Mouse (Mus musculus): Measurements from ENCODE around the gene Tspan18.

Tspan18 gene

GRCm38 (mm10) chr2:93291186-93291926 is 42.9 kb downstream of the Tspan18 start:
- DNase-seq (ENCODE audit: low read depth, low spot score): no peak

- no peak for DNase-seq (ENCODE audit: low read depth, low spot score)
Observed at GRCm38 (mm10) chr2:93290345-93291118, 43.8 kb downstream of the Tspan18 start.

- no peak for DNase-seq (ENCODE audit: low read depth, low spot score)
Observed at GRCm38 (mm10) chr2:93289161-93289560, 45.1 kb downstream of the Tspan18 start.

GRCm38 (mm10) chr2:93287348-93287747 is 47.0 kb downstream of the Tspan18 start:
- DNase-seq (ENCODE audit: low read depth, low spot score): no peak

GRCm38 (mm10) chr2:93286742-93287141 is 47.6 kb downstream of the Tspan18 start:
- DNase-seq (ENCODE audit: low read depth, low spot score): no peak

GRCm38 (mm10) chr2:93286321-93286720 is 48.0 kb downstream of the Tspan18 start:
- no peak for DNase-seq (ENCODE audit: low read depth, low spot score)

GRCm38 (mm10) chr2:93285842-93286241 is 48.5 kb downstream of the Tspan18 start:
- DNase-seq (ENCODE audit: low read depth, low spot score): no peak

GRCm38 (mm10) chr2:93284625-93285024 is 49.7 kb downstream of the Tspan18 start:
- no peak for DNase-seq (ENCODE audit: low read depth, low spot score)

GRCm38 (mm10) chr2:93283481-93284293 is 50.6 kb downstream of the Tspan18 start:
- no peak for DNase-seq (ENCODE audit: low read depth, low spot score)

GRCm38 (mm10) chr2:93282636-93283035 is 51.7 kb downstream of the Tspan18 start:
- no peak for DNase-seq (ENCODE audit: low read depth, low spot score)

GRCm38 (mm10) chr2:93281466-93281865 is 52.8 kb downstream of the Tspan18 start:
- no peak for DNase-seq (ENCODE audit: low read depth, low spot score)

- DNase-seq (ENCODE audit: low read depth, low spot score): no peak
Observed at GRCm38 (mm10) chr2:93280117-93280620, 54.1 kb downstream of the Tspan18 start.

GRCm38 (mm10) chr2:93278181-93278975 is 55.9 kb downstream of the Tspan18 start:
- DNase-seq (ENCODE audit: low read depth, low spot score): no peak

GRCm38 (mm10) chr2:93277486-93277885 is 56.8 kb downstream of the Tspan18 start:
- no peak for DNase-seq (ENCODE audit: low read depth, low spot score)

- no peak for DNase-seq (ENCODE audit: low read depth, low spot score)
Observed at GRCm38 (mm10) chr2:93276026-93276425, 58.3 kb downstream of the Tspan18 start.

- no peak for DNase-seq (ENCODE audit: low read depth, low spot score)
Observed at GRCm38 (mm10) chr2:93273916-93274315, 60.4 kb downstream of the Tspan18 start.

GRCm38 (mm10) chr2:93270083-93270482 is 64.2 kb downstream of the Tspan18 start:
- DNase-seq (ENCODE audit: low read depth, low spot score): no peak

GRCm38 (mm10) chr2:93269611-93270010 is 64.7 kb downstream of the Tspan18 start:
- DNase-seq (ENCODE audit: low read depth, low spot score): no peak

GRCm38 (mm10) chr2:93268711-93269270 is 65.5 kb downstream of the Tspan18 start:
- no peak for DNase-seq (ENCODE audit: low read depth, low spot score)

- DNase-seq (ENCODE audit: low read depth, low spot score): no peak
Observed at GRCm38 (mm10) chr2:93267791-93268190, 66.5 kb downstream of the Tspan18 start.
